Mouse (Mus musculus): Measurements from ENCODE around the gene Clic1. TPM values are rescaled to one million over a fixed set of nuclear protein-coding genes. Genes with fewer than 3 reads are reported as not detected.
"Not testable (repeated sequence)": the region's sequence is repeated elsewhere in the genome, so short reads cannot be mapped to it uniquely, and the experiment has no call there.

The Clic1 gene
- total RNA-seq, 2 experiments from 2014 or later, result 166 to 167 TPM

- peak; percentile 96 for DNase-seq
Observed at GRCm38 (mm10) chr17:35021163-35021808, 28.5 kb upstream of the Clic1 start.

GRCm38 (mm10) chr17:35021842-35022477, 27.8 kb upstream of the Clic1 start:
- DNase-seq, result peak; percentile 45

DNA sequence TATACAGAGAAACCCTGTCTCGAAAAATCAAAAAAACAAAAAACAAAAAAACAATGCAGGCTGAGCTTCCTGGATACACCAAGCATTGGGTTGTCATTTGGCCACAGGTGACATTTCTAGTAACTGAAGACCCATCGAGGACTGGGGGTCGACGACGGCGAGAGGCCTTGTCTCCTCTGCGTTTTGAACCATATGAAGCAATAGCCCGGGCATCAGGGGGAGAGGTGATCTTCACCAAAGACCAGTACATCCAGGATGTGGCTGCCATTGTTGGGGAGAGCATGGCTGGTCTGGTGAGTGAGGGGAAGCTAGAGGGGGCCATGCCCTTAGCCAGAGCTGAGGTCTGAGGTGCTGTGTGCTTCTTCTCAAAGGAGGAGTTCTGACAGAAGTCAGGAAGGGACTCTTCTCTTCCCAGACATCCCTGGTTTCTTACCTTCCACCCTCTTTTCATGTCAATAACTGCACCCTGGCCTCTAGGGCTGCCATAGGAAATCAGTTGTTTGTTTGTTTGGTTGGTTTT, 27.2 kb upstream of the Clic1 start:
- no peak for DNase-seq

GRCm38 (mm10) chr17:35023221-35023620, 26.5 kb upstream of the Clic1 start:
- no peak for DNase-seq

DNA sequence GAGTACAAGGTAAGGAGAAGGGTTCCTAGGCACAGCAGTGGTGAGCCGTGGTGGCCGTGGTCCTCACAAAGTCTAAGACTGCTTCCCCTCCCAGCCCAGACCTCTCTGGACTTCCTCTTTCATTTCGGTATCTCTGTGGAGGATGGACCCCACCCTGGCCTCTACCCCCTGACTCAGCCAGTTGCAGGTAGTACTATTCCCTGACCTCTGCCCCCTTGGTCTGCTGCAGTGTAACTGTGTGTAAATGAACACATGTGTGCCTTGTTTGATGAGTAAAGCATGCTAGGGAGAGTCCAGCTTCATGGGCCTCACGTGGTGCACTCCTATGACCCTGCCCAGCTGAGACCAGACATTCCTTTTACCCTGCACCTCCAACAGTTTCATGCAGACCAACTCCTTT, 26.0 kb upstream of the Clic1 start:
- DNase-seq, result no peak

GRCm38 (mm10) chr17:35024261-35024660, 25.5 kb upstream of the Clic1 start:
- no peak for DNase-seq

DNA sequence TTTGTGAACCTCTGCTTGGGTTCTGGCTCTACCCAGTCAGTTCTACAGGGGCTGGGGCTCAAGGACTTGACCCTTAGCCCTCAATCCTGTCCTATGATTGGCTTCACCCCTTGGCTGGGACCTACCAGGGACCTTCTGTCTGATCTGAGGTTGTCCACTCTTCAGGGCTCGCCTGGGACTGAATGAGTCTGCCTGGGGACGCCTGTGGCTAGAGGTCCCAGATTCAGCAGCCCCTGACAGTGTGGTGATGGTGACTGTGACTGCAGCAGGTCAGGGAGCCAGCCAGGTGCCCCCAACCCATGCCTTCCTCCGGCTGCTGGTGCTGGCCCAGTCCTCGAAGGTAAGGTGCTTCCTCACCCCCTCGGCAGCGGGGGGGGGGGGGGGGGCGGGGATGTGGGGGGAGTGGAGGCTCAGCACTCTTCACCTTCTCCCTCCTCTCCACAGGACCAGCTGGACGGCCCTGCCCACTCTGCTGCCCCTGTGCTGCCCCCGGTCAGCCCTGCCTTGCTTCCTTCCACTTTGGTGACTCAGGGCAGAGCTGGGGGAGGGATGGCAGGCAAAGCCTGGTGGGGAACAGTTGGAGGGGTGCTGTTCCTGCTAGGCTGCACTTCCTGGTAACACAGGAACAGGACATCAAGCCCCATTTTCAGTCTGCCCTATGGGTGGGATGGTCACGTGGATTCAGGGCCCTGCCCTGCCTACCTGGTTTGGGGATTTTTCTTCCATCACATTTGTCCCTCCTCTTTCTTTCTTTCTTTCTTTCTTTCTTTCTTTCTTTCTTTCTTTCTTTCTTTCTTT, 24.9 kb upstream of the Clic1 start:
- DNase-seq, result no peak

- DNase-seq, result no peak
Observed at GRCm38 (mm10) chr17:35026206-35026605, 23.6 kb upstream of the Clic1 start.

- DNase-seq, result peak; percentile 59
Observed at GRCm38 (mm10) chr17:35027277-35028068, 22.3 kb upstream of the Clic1 start, which contains the start of gene Sapcd1. Sapcd1 (minus strand) TSS chr17:35028016.

GRCm38 (mm10) chr17:35028315-35028714, 21.5 kb upstream of the Clic1 start:
- DNase-seq, result no peak

- no peak for DNase-seq
Observed at GRCm38 (mm10) chr17:35029691-35030532, 19.9 kb upstream of the Clic1 start.

DNA sequence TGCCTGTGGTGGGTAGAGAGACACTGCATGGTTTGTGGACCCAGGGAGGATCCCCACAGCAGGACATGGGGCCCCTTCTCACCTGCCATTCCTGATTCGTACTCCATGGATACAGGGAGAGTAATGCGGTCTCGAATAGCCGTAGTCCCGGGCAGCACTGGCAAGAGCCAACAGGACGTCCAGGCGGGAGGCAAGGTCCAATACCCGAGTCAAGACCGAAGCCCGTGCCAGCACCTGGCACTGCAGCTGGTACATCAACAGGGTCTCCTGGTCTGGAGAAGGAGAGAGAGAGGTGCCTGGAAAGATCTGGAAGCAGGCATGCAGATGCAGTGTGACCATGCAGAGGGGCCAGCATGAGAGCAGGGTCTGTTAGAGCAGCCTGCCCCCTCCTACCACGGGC, 18.5 kb upstream of the Clic1 start:
- no peak for DNase-seq

- no peak for DNase-seq
Observed at GRCm38 (mm10) chr17:35031880-35032279, 17.9 kb upstream of the Clic1 start.

- DNase-seq, result no peak
Observed at GRCm38 (mm10) chr17:35032323-35032870, 17.4 kb upstream of the Clic1 start.

DNA sequence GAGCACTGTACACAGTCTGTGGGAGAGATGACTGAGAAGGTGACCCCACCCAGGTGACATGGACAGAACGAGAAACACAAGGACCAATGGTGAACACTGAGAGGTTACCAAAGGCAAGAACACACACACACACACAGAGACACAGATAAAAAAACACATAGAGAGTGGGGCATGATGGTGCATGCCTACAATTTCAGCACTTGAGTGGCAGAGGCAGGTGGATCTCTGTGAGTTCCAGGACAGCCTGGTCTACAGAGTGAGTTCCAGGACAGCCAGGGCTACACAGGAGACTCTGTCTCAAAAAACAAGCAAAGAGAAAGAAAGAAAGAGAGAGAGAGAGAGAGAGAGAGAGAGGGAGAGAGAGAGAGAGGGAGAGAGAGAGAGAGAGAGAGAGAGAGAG, 16.1 kb upstream of the Clic1 start:
- DNase-seq, result not testable (repeated sequence)

DNA sequence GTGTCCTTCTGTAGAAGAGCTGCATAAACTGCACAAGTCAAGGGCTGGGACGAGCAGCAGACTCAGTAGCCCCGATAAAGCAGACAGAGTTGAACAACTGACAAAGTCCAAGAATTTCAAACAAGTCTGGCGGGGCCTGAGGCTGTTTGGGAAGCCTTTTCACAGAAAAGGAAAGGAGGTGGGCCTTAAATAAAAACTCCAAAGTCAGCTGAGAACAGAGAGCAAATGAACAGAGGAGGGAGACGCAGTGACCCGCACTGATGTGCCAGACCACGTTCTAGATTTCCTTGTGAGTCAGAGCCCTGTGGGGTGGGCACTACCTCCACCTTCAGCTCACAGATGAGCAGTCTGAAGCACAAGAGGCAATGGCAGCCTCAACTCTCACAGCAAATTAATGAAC, 14.9 kb upstream of the Clic1 start:
- DNase-seq, result no peak

GRCm38 (mm10) chr17:35039121-35039873, 10.5 kb upstream of the Clic1 start:
- DNase-seq, result no peak

DNA sequence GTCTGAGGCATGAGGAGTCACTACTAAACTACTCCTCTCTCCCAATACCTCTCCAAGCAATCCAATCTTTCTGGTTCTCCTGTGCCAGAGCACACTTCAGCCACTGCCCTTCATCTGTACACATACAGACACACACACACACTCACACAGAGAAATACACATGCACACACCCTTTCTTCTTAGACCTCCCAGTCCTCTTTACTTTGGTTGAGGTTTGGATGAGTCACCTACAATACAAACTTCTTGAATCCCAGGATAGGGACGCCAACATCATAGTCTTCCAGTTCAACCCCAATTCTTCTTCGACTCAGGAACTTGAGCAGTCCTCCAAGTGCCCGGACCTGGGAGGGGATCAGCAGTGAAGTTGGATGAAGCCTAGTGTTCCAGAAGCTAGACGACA, 6.0 kb upstream of the Clic1 start:
- no peak for DNase-seq

DNA sequence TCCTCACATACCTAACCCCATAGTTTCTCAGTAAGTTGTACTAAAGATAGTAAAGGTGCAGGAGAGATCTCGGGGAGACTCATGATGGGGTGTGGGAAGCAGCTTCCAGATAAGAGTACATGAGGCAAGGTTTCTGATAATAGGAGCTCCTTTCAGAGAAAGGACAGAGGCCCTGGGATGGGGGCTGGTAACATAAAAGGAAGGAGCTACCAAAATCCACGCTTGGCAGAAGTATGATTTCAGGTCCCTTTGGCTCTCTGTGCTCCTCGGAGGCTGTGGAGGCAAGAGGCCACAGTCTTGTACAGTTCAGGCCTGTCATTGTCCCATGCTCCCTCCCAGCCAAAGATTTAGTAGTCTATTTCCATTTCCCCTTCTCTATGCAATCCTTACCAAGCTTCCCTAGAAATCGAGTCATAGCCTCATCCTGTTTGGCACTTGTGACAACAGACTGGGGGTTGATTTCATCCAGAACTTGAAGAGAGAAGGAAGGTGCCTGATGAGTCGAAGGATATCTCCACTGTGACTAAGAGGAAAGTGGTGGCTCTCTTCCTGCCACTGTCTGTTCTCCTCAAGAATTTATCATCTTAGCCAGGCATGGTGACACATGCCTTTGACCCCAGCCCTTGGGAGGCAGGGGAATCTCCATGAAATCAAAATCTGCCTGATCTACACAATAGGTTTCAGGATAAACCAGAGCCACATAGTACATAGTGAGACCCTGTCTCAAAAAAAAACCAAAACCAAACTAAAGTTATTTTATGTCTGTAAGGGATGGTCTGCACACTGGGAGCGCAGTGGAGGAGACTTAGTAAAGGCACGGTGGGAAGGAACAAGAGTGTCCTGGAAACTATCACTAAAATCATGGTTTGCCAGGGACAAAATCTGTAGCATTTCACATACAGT, 4.6 kb upstream of the Clic1 start:
- no peak for DNase-seq
